8 mouse cellular contexts compared by ENCODE assay signal in genomic region chr8:71741226-71741625, GRCm38 (mm10). TPM values are rescaled to one million over a fixed set of nuclear protein-coding genes. Genes with fewer than 3 reads are reported as not detected.
DNase-seq lines count a peak whose midpoint lies in the region; ATAC-seq and TF ChIP-seq lines count a peak whose summit lies in the region.
"Had no signal": no experiment of that assay in that cellular context is flagged by ENCODE, and none has a peak within 500 bp of the region (broad histone marks: within the 10 kb centered on the region; RNA-seq: fewer than 3 reads in every experiment).

No protein-coding gene starts in this region.

- no peak for TF ChIP-seq EP300 in stomach, postnatal 0 days (optimal IDR thresholded peaks at IDR 0.05)

- peak overlapping the region; percentile 53 for H3K4me2 ChIP-seq in lung, embryonic 16.5 days (ENCODE audit: low read depth, low read length)
- H3K4me2 ChIP-seq in forebrain, postnatal 0 days (ENCODE audit: low read depth) = peak overlapping the region; percentile 47
- H3K4me2 ChIP-seq in limb, embryonic 15.5 days = peak overlapping the region; percentile 42
- H3K4me2 ChIP-seq in stomach, postnatal 0 days (replicated peaks; ENCODE audit: low read depth) = peak overlapping the region; percentile 47

- no peaks in the 10 kb centered on the region for H3K36me3 ChIP-seq in lung, embryonic 16.5 days (ENCODE audit: control insufficient read depth, insufficient read depth, low read length)
- H3K36me3 ChIP-seq in forebrain, postnatal 0 days (ENCODE audit: insufficient read depth) = no peaks in the 10 kb centered on the region
- no peaks in the 10 kb centered on the region for H3K36me3 ChIP-seq in limb, embryonic 15.5 days
- no peaks in the 10 kb centered on the region for H3K36me3 ChIP-seq in stomach, postnatal 0 days (ENCODE audit: control insufficient read depth, insufficient read depth, low read length)

- no peaks in the 10 kb centered on the region for H3K27me3 ChIP-seq in lung, embryonic 16.5 days (ENCODE audit: control insufficient read depth, insufficient read depth, low read depth, low read length)
- no peaks in the 10 kb centered on the region; the same call in 1 of the 2 replicates for H3K27me3 ChIP-seq in forebrain, postnatal 0 days (ENCODE audit: insufficient read depth, low read length)
- no peaks in the 10 kb centered on the region; the same call in 1 of the 2 replicates for H3K27me3 ChIP-seq in limb, embryonic 15.5 days
- no peaks in the 10 kb centered on the region for H3K27me3 ChIP-seq in stomach, postnatal 0 days (ENCODE audit: control insufficient read depth, insufficient read depth, low read length)

- no peak overlapping the region for H3K9ac ChIP-seq in lung, embryonic 16.5 days (ENCODE audit: low read length)
- H3K9ac ChIP-seq in forebrain, postnatal 0 days = no peak overlapping the region
- H3K9ac ChIP-seq in limb, embryonic 15.5 days = no peak overlapping the region
- H3K9ac ChIP-seq in stomach, postnatal 0 days (ENCODE audit: low read length) = no peak overlapping the region

- H3K4me3 ChIP-seq in lung, embryonic 16.5 days (ENCODE audit: low read length) = peak overlapping the region; percentile 30; the same call in 1 of the 2 replicates
- H3K4me3 ChIP-seq in forebrain, postnatal 0 days (ENCODE audit: low read depth, low read length) = 0 out of 2 replicates have a peak overlapping the region, but pooled peaks have one; percentile 12
- H3K4me3 ChIP-seq in limb, embryonic 15.5 days = no peak overlapping the region
- no peak overlapping the region for H3K4me3 ChIP-seq in stomach, postnatal 0 days (ENCODE audit: low read depth, low read length)

- DNase-seq in lung, postnatal 14 days = no peak
- no peak for DNase-seq in forebrain, postnatal 0 days
- DNase-seq in stomach, postnatal 0 days (ENCODE audit: low spot score) = no peak
- no peak for DNase-seq in adipocyte (ENCODE audit: low spot score)
- DNase-seq in testis, postnatal 10 days (ENCODE audit: low spot score) = no peak
- DNase-seq: thymus, adult 2 months had no signal

- no peak overlapping the region for H3K27ac ChIP-seq in lung, embryonic 16.5 days (ENCODE audit: low read length)
- no peak overlapping the region for H3K27ac ChIP-seq in forebrain, postnatal 0 days (ENCODE audit: low read depth, low read length)
- H3K27ac ChIP-seq in limb, embryonic 15.5 days = no peak overlapping the region
- no peak overlapping the region for H3K27ac ChIP-seq in stomach, postnatal 0 days (replicated peaks)

- ATAC-seq in lung, embryonic 16.5 days (ENCODE audit: low read depth) = no peak
- ATAC-seq in forebrain, postnatal 0 days = no peak
- no peak for ATAC-seq in limb, embryonic 15.5 days (ENCODE audit: insufficient number of reproducible peaks, low FRiP score, low TSS enrichment, low read depth)
- peak; percentile 43; the same call in 1 of the 2 replicates for ATAC-seq in stomach, postnatal 0 days (ENCODE audit: low FRiP score, low TSS enrichment)

- WGBS in lung, embryonic 16.5 days = 35% methylated on average over 3 of the region's 3 CpGs
- 39% methylated on average over 3 of the region's 3 CpGs for WGBS in forebrain, postnatal 0 days
- WGBS in limb, embryonic 15.5 days = 41% methylated on average over 3 of the region's 3 CpGs
- WGBS in stomach, postnatal 0 days = 38% methylated on average over 3 of the region's 3 CpGs

- TF ChIP-seq CTCF in forebrain, postnatal 0 days (IDR thresholded peaks at IDR 0.05; ENCODE audit: low read depth) = no peak
- TF ChIP-seq CTCF in stomach, postnatal 0 days (IDR thresholded peaks at IDR 0.05; ENCODE audit: low read depth) = no peak

- no peaks in the 10 kb centered on the region for H3K9me3 ChIP-seq in lung, embryonic 16.5 days (ENCODE audit: control insufficient read depth, low read length)
- H3K9me3 ChIP-seq in forebrain, postnatal 0 days (ENCODE audit: low read length) = no peaks in the 10 kb centered on the region
- no peaks in the 10 kb centered on the region for H3K9me3 ChIP-seq in limb, embryonic 15.5 days
- no peaks in the 10 kb centered on the region for H3K9me3 ChIP-seq in stomach, postnatal 0 days (ENCODE audit: control insufficient read depth, low read length)

- 0 out of 2 replicates have a peak, but pooled peaks cover 3% of the 10 kb centered on the region for H3K4me1 ChIP-seq in lung, embryonic 16.5 days (replicated peaks; ENCODE audit: control insufficient read depth, insufficient read depth, low read length)
- 0 out of 2 replicates have a peak, but pooled peaks cover 6% of the 10 kb centered on the region for H3K4me1 ChIP-seq in forebrain, postnatal 0 days (ENCODE audit: insufficient read depth)
- peaks cover 8% of the 10 kb centered on the region for H3K4me1 ChIP-seq in limb, embryonic 15.5 days
- peaks cover 4% of the 10 kb centered on the region for H3K4me1 ChIP-seq in stomach, postnatal 0 days (replicated peaks; ENCODE audit: control insufficient read depth, insufficient read depth)

RNA-seq across cellular contexts. Expression of gene Fcho1, which starts 15.7 kb away (rescaled TPM):
- polyA plus RNA-seq in lung, embryonic 16.5 days (2015; fragmentation: Nextera tagmentation; extraction: Ambion mirVana) = 6.5 and 8.0 TPM in 2 replicates
- total RNA-seq in forebrain, postnatal 0 days (2014; rRNA removed) = 97.2 and 101 TPM in 2 replicates
- 62.4 and 68.7 TPM in 2 replicates for polyA plus RNA-seq in forebrain, postnatal 0 days (2015; fragmentation: Nextera tagmentation; extraction: Ambion mirVana)
- polyA plus RNA-seq in limb, embryonic 15.5 days (2015; fragmentation: Nextera tagmentation; extraction: Ambion mirVana) = 7.7 and 8.9 TPM in 2 replicates
- polyA plus RNA-seq in stomach, postnatal 0 days (2015; fragmentation: Nextera tagmentation; extraction: Ambion mirVana) = 4.8 and 5.9 TPM in 2 replicates

RNA-seq across cellular contexts. Expression of gene B3gnt3, which starts 39.6 kb away (rescaled TPM):
- polyA plus RNA-seq in lung, embryonic 16.5 days (2015; fragmentation: Nextera tagmentation; extraction: Ambion mirVana) = 4.4 and 4.6 TPM in 2 replicates
- 0.24 and 0.92 TPM in 2 replicates for total RNA-seq in forebrain, postnatal 0 days (2014; rRNA removed)
- 0.44 and 0.49 TPM in 2 replicates for polyA plus RNA-seq in forebrain, postnatal 0 days (2015; fragmentation: Nextera tagmentation; extraction: Ambion mirVana)
- 1.7 and 2.6 TPM in 2 replicates for polyA plus RNA-seq in limb, embryonic 15.5 days (2015; fragmentation: Nextera tagmentation; extraction: Ambion mirVana)
- polyA plus RNA-seq in stomach, postnatal 0 days (2015; fragmentation: Nextera tagmentation; extraction: Ambion mirVana) = 35.9 and 36.9 TPM in 2 replicates

RNA-seq across cellular contexts. Expression of gene Insl3, which starts 52.2 kb away (rescaled TPM):
- polyA plus RNA-seq in lung, embryonic 16.5 days (2015; fragmentation: Nextera tagmentation; extraction: Ambion mirVana) = 1.4 and 1.5 TPM in 2 replicates
- 1.6 and 1.8 TPM in 2 replicates for total RNA-seq in forebrain, postnatal 0 days (2014; rRNA removed)
- 0.36 and 1.4 TPM in 2 replicates for polyA plus RNA-seq in forebrain, postnatal 0 days (2015; fragmentation: Nextera tagmentation; extraction: Ambion mirVana)
- 0.63 and 0.96 TPM in 2 replicates for polyA plus RNA-seq in limb, embryonic 15.5 days (2015; fragmentation: Nextera tagmentation; extraction: Ambion mirVana)
- polyA plus RNA-seq in stomach, postnatal 0 days (2015; fragmentation: Nextera tagmentation; extraction: Ambion mirVana) = 1.9 and 2.6 TPM in 2 replicates

Comparison
In these comparisons a context has a peak if more than half of its experiments do, and no peak if none do; other contexts are left out.
1. H3K4me3 ChIP-seq: peak in lung, embryonic 16.5 days (single experiment) and forebrain, postnatal 0 days (single experiment); none in limb, embryonic 15.5 days (single experiment) and stomach, postnatal 0 days (single experiment).
2. Peak in every context shown above with its lines, with median percentiles within 50 percentile points of each other: H3K4me2 ChIP-seq.